Mouse (Mus musculus) bone marrow macrophage, adult 2 months (primary cell): ENCODE results near the gene Asic4.

Source experiments
- CTCF ChIP-seq: IDR thresholded peaks from 2 replicates; pipeline ENCODE4 v1.5.1; 2012; ENCODE audit warnings: low read depth, mild to moderate bottlenecking, low read length, moderate library complexity
- POLR2A ChIP-seq: IDR thresholded peaks from 2 replicates; pipeline ENCODE4 v1.6.1; 2012; ENCODE audit warnings: mild to moderate bottlenecking, low read depth, low read length, borderline replicate concordance

GRCm38 (mm10) chr1:75517984-75518383 lies 67.7 kb downstream of the Asic4 start:
- no peak for TF ChIP-seq CTCF
- TF ChIP-seq POLR2A: no peak
